Mouse (Mus musculus): Measurements from ENCODE around the gene Ets1. TPM values are rescaled to one million over a fixed set of nuclear protein-coding genes. Genes with fewer than 3 reads are reported as not detected.
A peak's percentile ranks its signal among the peaks of the same experiment; 100 is the strongest.

Ets1 gene
- polyA plus RNA-seq, 1 experiment from 2014 or later, result 21.7 TPM

- Histone ChIP-seq H3K4me1 (ENCODE audit: control insufficient read depth, insufficient read depth, low read length) (peaks cover 15% of the 10 kb centered on the region), H3K36me3 (ENCODE audit: control insufficient read depth, insufficient read depth, low read length) (no peaks in the 10 kb centered on the region), H3K4me3 (ENCODE audit: low read depth, low read length) (no peak overlapping the region), H3K4me2 (no peak overlapping the region), H3K27ac (ENCODE audit: low read depth, low read length) (no peak overlapping the region), H3K27me3 (ENCODE audit: control insufficient read depth, insufficient read depth, low read length) (peaks cover 68% of the 10 kb centered on the region), H3K9ac (ENCODE audit: low read length) (no peak overlapping the region), H3K9me3 (ENCODE audit: control insufficient read depth, low read length) (no peaks in the 10 kb centered on the region)
- 90% methylated on average over 6 of the region's 6 CpGs for WGBS
- DNase-seq (ENCODE audit: low spot score, missing footprints) (no peak), ATAC-seq (ENCODE audit: low FRiP score) (no peak)
Measured at GRCm38 (mm10) chr9:32679531-32679930, 43.5 kb downstream of the Ets1 start.

- no peak for ATAC-seq (ENCODE audit: low FRiP score)
Measured at GRCm38 (mm10) chr9:32680201-32680600, 44.2 kb downstream of the Ets1 start.

GRCm38 (mm10) chr9:32685793-32686558 lies 50.0 kb downstream of the Ets1 start:
- no peaks in the 10 kb centered on the region for H3K36me3 ChIP-seq (ENCODE audit: control insufficient read depth, insufficient read depth, low read length)
- peaks cover 18% of the 10 kb centered on the region for H3K4me1 ChIP-seq (ENCODE audit: control insufficient read depth, insufficient read depth, low read length)
- H3K27ac ChIP-seq (ENCODE audit: low read depth, low read length), result no peak overlapping the region
- H3K9ac ChIP-seq (ENCODE audit: low read length), result no peak overlapping the region
- ATAC-seq (ENCODE audit: low FRiP score) (peak; percentile 79), DNase-seq (ENCODE audit: low spot score, missing footprints) (no peak)
- H3K4me3 ChIP-seq (ENCODE audit: low read depth, low read length), result no peak overlapping the region
- H3K27me3 ChIP-seq (ENCODE audit: control insufficient read depth, insufficient read depth, low read length), result peaks cover 82% of the 10 kb centered on the region
- WGBS, result 16% methylated on average over 8 of the region's 8 CpGs
- H3K9me3 ChIP-seq (ENCODE audit: control insufficient read depth, low read length), result no peaks in the 10 kb centered on the region
- H3K4me2 ChIP-seq, result no peak overlapping the region

More at GRCm38 (mm10) chr9:32680201-32680600, 44.2 kb downstream of the Ets1 start:
- Histone ChIP-seq H3K4me3 (ENCODE audit: low read depth, low read length) (no peak overlapping the region), H3K9ac (ENCODE audit: low read length) (no peak overlapping the region), H3K36me3 (ENCODE audit: control insufficient read depth, insufficient read depth, low read length) (no peaks in the 10 kb centered on the region), H3K4me1 (ENCODE audit: control insufficient read depth, insufficient read depth, low read length) (peaks cover 16% of the 10 kb centered on the region), H3K9me3 (ENCODE audit: control insufficient read depth, low read length) (no peaks in the 10 kb centered on the region), H3K27ac (ENCODE audit: low read depth, low read length) (no peak overlapping the region), H3K27me3 (ENCODE audit: control insufficient read depth, insufficient read depth, low read length) (peaks cover 70% of the 10 kb centered on the region), H3K4me2 (no peak overlapping the region)
- 88% methylated on average over 2 of the region's 2 CpGs for WGBS
- DNase-seq (ENCODE audit: low spot score, missing footprints), result no peak

- no peak overlapping the region for H3K9ac ChIP-seq (ENCODE audit: low read length)
- H3K27ac ChIP-seq (ENCODE audit: low read depth, low read length), result no peak overlapping the region
- WGBS, result 63% methylated on average over 2 of the region's 2 CpGs
- H3K4me1 ChIP-seq (ENCODE audit: control insufficient read depth, insufficient read depth, low read length), result peaks cover 18% of the 10 kb centered on the region
- no peak for DNase-seq (ENCODE audit: low spot score, missing footprints)
- H3K27me3 ChIP-seq (ENCODE audit: control insufficient read depth, insufficient read depth, low read length), result peaks cover 84% of the 10 kb centered on the region
- no peaks in the 10 kb centered on the region for H3K36me3 ChIP-seq (ENCODE audit: control insufficient read depth, insufficient read depth, low read length)
- H3K9me3 ChIP-seq (ENCODE audit: control insufficient read depth, low read length), result no peaks in the 10 kb centered on the region
- ATAC-seq (ENCODE audit: low FRiP score), result no peak
- H3K4me3 ChIP-seq (ENCODE audit: low read depth, low read length), result no peak overlapping the region
- no peak overlapping the region for H3K4me2 ChIP-seq
Measured at GRCm38 (mm10) chr9:32688351-32688750, 52.3 kb downstream of the Ets1 start.

GRCm38 (mm10) chr9:32691151-32691925 lies 55.3 kb downstream of the Ets1 start:
- H3K27me3 ChIP-seq (ENCODE audit: control insufficient read depth, insufficient read depth, low read length), result peaks cover 84% of the 10 kb centered on the region

GRCm38 (mm10) chr9:32692944-32693343 lies 56.9 kb downstream of the Ets1 start:
- ATAC-seq (ENCODE audit: low FRiP score) (no peak), DNase-seq (ENCODE audit: low spot score, missing footprints) (no peak)
- H3K4me2 ChIP-seq, result no peak overlapping the region
- no peak overlapping the region for H3K27ac ChIP-seq (ENCODE audit: low read depth, low read length)
- no peak overlapping the region for H3K9ac ChIP-seq (ENCODE audit: low read length)
- peaks cover 82% of the 10 kb centered on the region for H3K27me3 ChIP-seq (ENCODE audit: control insufficient read depth, insufficient read depth, low read length)
- WGBS, result 82% methylated on average over 2 of the region's 2 CpGs
- H3K36me3 ChIP-seq (ENCODE audit: control insufficient read depth, insufficient read depth, low read length), result no peaks in the 10 kb centered on the region
- H3K9me3 ChIP-seq (ENCODE audit: control insufficient read depth, low read length), result no peaks in the 10 kb centered on the region
- peaks cover 11% of the 10 kb centered on the region for H3K4me1 ChIP-seq (ENCODE audit: control insufficient read depth, insufficient read depth, low read length)
- no peak overlapping the region for H3K4me3 ChIP-seq (ENCODE audit: low read depth, low read length)

More at GRCm38 (mm10) chr9:32691151-32691925, 55.3 kb downstream of the Ets1 start:
- Histone ChIP-seq H3K4me2 (no peak overlapping the region), H3K27ac (ENCODE audit: low read depth, low read length) (no peak overlapping the region), H3K4me1 (ENCODE audit: control insufficient read depth, insufficient read depth, low read length) (peaks cover 9% of the 10 kb centered on the region), H3K9me3 (ENCODE audit: control insufficient read depth, low read length) (no peaks in the 10 kb centered on the region), H3K9ac (ENCODE audit: low read length) (no peak overlapping the region), H3K4me3 (ENCODE audit: low read depth, low read length) (no peak overlapping the region), H3K36me3 (ENCODE audit: control insufficient read depth, insufficient read depth, low read length) (no peaks in the 10 kb centered on the region)
- ATAC-seq (ENCODE audit: low FRiP score), result no peak
- DNase-seq (ENCODE audit: low spot score, missing footprints), result no peak
- 63% methylated on average over 12 of the region's 12 CpGs for WGBS

- Histone ChIP-seq H3K36me3 (ENCODE audit: control insufficient read depth, insufficient read depth, low read length) (no peaks in the 10 kb centered on the region), H3K27me3 (ENCODE audit: control insufficient read depth, insufficient read depth, low read length) (peaks cover 79% of the 10 kb centered on the region), H3K4me2 (no peak overlapping the region), H3K9me3 (ENCODE audit: control insufficient read depth, low read length) (no peaks in the 10 kb centered on the region), H3K4me3 (ENCODE audit: low read depth, low read length) (no peak overlapping the region), H3K4me1 (ENCODE audit: control insufficient read depth, insufficient read depth, low read length) (peaks cover 11% of the 10 kb centered on the region), H3K27ac (ENCODE audit: low read depth, low read length) (no peak overlapping the region), H3K9ac (ENCODE audit: low read length) (no peak overlapping the region)
- WGBS, result 80% methylated on average over 3 of the region's 3 CpGs
- DNase-seq (ENCODE audit: low spot score, missing footprints) (no peak), ATAC-seq (ENCODE audit: low FRiP score) (no peak)
Measured at GRCm38 (mm10) chr9:32693411-32693810, 57.4 kb downstream of the Ets1 start.

- Histone ChIP-seq H3K4me1 (ENCODE audit: control insufficient read depth, insufficient read depth, low read length) (peaks cover 11% of the 10 kb centered on the region), H3K36me3 (ENCODE audit: control insufficient read depth, insufficient read depth, low read length) (no peaks in the 10 kb centered on the region), H3K27ac (ENCODE audit: low read depth, low read length) (no peak overlapping the region), H3K4me2 (no peak overlapping the region), H3K9ac (ENCODE audit: low read length) (no peak overlapping the region), H3K4me3 (ENCODE audit: low read depth, low read length) (no peak overlapping the region), H3K27me3 (ENCODE audit: control insufficient read depth, insufficient read depth, low read length) (peaks cover 75% of the 10 kb centered on the region), H3K9me3 (ENCODE audit: control insufficient read depth, low read length) (no peaks in the 10 kb centered on the region)
- ATAC-seq (ENCODE audit: low FRiP score) (no peak), DNase-seq (ENCODE audit: low spot score, missing footprints) (no peak)
- 73% methylated on average over 12 of the region's 12 CpGs for WGBS
Measured at GRCm38 (mm10) chr9:32694111-32694824, 58.2 kb downstream of the Ets1 start.

All from midbrain, embryonic 11.5 days (tissue).